Mouse (Mus musculus) urinary bladder, postnatal 36 days (tissue): Measurements from ENCODE around the gene Lamtor4.

ENCODE experiments used
- DNase-seq, 2 experiments: peaks; one replicate each; pipeline ENCODE4 v3.0.0; 2022; ENCODE audit warnings: low spot score in 2 of 2, mixed read lengths in 1 of 2

Gene Lamtor4

DNA sequence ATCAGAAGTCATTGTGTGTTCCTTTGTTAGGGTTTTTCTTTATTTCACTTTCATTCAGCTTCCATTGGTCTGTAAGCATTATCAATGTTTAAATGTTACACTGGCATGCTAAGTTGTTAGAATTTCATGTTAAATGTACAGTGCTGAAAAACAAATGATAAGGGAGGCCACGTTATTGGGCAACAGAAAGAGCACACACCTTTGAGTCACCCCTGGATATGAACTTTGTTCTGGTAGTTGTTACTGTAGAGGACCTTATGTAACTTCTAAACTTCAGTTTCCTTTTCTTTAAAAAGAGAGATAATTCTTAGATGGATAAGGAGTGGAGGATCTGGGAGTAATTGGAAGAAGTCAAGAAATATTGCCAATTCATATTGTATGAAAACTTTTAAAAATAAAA, 36.4 kb downstream of the Lamtor4 start:
- DNase-seq: no peak

DNA sequence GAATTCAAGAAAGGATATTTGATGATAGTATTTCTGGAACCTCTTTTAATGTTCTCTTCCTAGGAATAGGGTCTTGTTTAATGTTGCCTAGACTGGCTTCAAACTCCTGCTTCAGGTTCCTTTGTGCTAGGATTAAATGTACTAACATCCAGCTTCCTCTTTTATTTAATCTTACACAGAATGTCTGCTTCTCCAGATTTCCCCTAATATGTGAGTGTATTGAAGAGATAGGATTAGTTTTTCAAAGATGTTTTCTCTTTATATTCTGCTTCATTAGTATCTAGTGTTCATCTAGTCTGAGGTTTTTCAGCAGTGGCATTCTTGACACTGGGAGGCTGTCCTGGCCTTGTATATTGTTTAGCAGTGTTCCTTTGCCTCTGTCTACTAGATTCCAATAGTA, 38.9 kb downstream of the Lamtor4 start:
- no peak for DNase-seq

DNA sequence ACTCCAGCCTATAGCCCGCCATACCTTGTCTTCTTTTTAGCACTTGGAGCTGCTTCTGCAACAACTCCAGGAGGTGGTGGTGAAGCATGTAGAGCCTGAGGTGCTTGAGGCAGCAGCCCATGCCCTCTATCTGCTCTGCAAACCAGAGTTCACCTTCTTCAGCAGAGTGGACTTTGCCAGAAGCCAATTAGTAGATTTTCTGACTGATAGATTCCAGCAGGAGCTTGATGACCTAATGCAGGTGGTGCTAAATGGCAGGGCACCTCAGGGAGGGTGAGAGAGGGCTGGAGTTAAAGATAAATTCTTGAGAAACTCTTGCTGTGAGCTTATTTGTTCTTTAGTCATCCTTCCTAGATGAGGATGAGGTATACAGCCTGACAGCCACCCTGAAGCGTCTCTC, 44.3 kb downstream of the Lamtor4 start:
- no peak for DNase-seq
